Mouse (Mus musculus): ENCODE results near the gene Rce1. TPM values are rescaled to one million over a fixed set of nuclear protein-coding genes. Genes with fewer than 3 reads are reported as not detected.
A peak's percentile ranks its signal among the peaks of the same experiment; 100 is the strongest.

Rce1 gene
- total and polyA plus RNA-seq, 2 experiments from 2014 or later = 48.9 to 77.1 TPM

DNA sequence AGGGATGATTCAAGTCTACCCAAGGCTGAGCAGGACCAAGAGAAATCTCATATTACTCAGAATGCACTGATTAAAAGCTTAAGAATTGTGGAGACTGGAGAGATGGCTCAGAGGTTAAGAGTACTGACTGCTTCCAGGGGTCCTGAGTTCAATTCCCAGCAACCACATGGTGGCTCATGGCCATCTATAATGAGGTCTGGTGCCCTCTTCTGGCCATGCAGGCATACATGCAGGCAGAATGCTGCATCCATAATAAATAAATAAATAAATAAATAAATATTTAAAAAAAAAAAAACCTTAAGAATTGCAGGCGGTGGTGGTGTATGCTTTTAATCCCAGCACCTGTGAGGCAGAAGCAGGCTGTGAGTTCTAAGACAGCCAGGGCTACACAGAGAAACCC is 52.2 kb downstream of the Rce1 start:
- no peak for ATAC-seq

More for the DNA sequence above, 52.2 kb downstream of the Rce1 start:
- H3K9ac ChIP-seq (replicated peaks; ENCODE audit: low read length) = no peak overlapping the region
- H3K4me2 ChIP-seq (ENCODE audit: low read depth, low read length) = no peak overlapping the region
- no peak overlapping the region for H3K4me3 ChIP-seq (ENCODE audit: low read length)
- H3K4me1 ChIP-seq (ENCODE audit: insufficient read depth, low read length) = no peaks in the 10 kb centered on the region
- H3K27me3 ChIP-seq (ENCODE audit: insufficient read depth, low read length) = no peaks in the 10 kb centered on the region
- H3K9me3 ChIP-seq (ENCODE audit: low read length) = no peaks in the 10 kb centered on the region
- no peak for DNase-seq (ENCODE audit: low spot score)
- no peaks in the 10 kb centered on the region for H3K36me3 ChIP-seq (ENCODE audit: insufficient read depth, low read length)
- no peak overlapping the region for H3K27ac ChIP-seq
- 87% methylated on average over 1 of the region's 1 CpGs for WGBS
- TF ChIP-seq CTCF (IDR thresholded peaks at IDR 0.05; ENCODE audit: low read depth) = peak; percentile 33

Small RNA genes lying within 50 kb of the gene (microRNA-seq; reads per million reads assigned to microRNA genes)
- gene Mir6986 = 1.2 to 1.4 reads per million in 2 experiments

Other genes starting within 250 kb of the Rce1 start
- 67.5 and 73.7 TPM in 2 replicates for gene Kdm2a, start 227.4 kb downstream of the Rce1 start, total RNA-seq (2014; rRNA removed)
- 18.0 and 19.8 TPM in 2 replicates for gene Kdm2a, start 227.4 kb downstream of the Rce1 start, polyA plus RNA-seq (2015; fragmentation: Nextera tagmentation; extraction: Ambion mirVana)
- gene Rhod, start 186.2 kb downstream of the Rce1 start, total RNA-seq (2014; rRNA removed) = 3.5 and 7.2 TPM in 2 replicates
- 5.2 and 5.7 TPM in 2 replicates for gene Rhod, start 186.2 kb downstream of the Rce1 start, polyA plus RNA-seq (2015; fragmentation: Nextera tagmentation; extraction: Ambion mirVana)
- 46.2 and 54.5 TPM in 2 replicates for gene Syt12, start 148.2 kb downstream of the Rce1 start, total RNA-seq (2014; rRNA removed)
- 9.0 and 9.9 TPM in 2 replicates for gene Syt12, start 148.2 kb downstream of the Rce1 start, polyA plus RNA-seq (2015; fragmentation: Nextera tagmentation; extraction: Ambion mirVana)
- not detected in 2 replicates for gene 2010003K11Rik, start 127.1 kb downstream of the Rce1 start, total RNA-seq (2014; rRNA removed)
- 0.13 TPM in 1 of 2 replicates, not detected in the other for gene 2010003K11Rik, start 127.1 kb downstream of the Rce1 start, polyA plus RNA-seq (2015; fragmentation: Nextera tagmentation; extraction: Ambion mirVana)
- gene Pcx, start 115.2 kb downstream of the Rce1 start, total RNA-seq (2014; rRNA removed) = 82.6 and 84.0 TPM in 2 replicates
- 50.5 and 53.6 TPM in 2 replicates for gene Pcx, start 115.2 kb downstream of the Rce1 start, polyA plus RNA-seq (2015; fragmentation: Nextera tagmentation; extraction: Ambion mirVana)
- gene Lrfn4, start 10.0 kb downstream of the Rce1 start, total RNA-seq (2014; rRNA removed) = 172 and 178 TPM in 2 replicates
- gene Lrfn4, start 10.0 kb downstream of the Rce1 start, polyA plus RNA-seq (2015; fragmentation: Nextera tagmentation; extraction: Ambion mirVana) = 14.1 and 15.6 TPM in 2 replicates
- gene Gm960, start 73.0 kb upstream of the Rce1 start, total RNA-seq (2014; rRNA removed) = 1.3 and 4.2 TPM in 2 replicates
- gene Gm960, start 73.0 kb upstream of the Rce1 start, polyA plus RNA-seq (2015; fragmentation: Nextera tagmentation; extraction: Ambion mirVana) = 5.2 and 5.5 TPM in 2 replicates
- 143 and 164 TPM in 2 replicates for gene Sptbn2, start 85.5 kb upstream of the Rce1 start, total RNA-seq (2014; rRNA removed)
- 17.9 TPM in 2 replicates for gene Sptbn2, start 85.5 kb upstream of the Rce1 start, polyA plus RNA-seq (2015; fragmentation: Nextera tagmentation; extraction: Ambion mirVana)
- 59.2 and 69.4 TPM in 2 replicates for gene Rbm4b, start 130.9 kb upstream of the Rce1 start, total RNA-seq (2014; rRNA removed)
- gene Rbm4b, start 130.9 kb upstream of the Rce1 start, polyA plus RNA-seq (2015; fragmentation: Nextera tagmentation; extraction: Ambion mirVana) = 81.8 and 84.8 TPM in 2 replicates
- gene Rbm4, start 168.3 kb upstream of the Rce1 start, total RNA-seq (2014; rRNA removed) = 85.3 and 85.6 TPM in 2 replicates
- gene Rbm4, start 168.3 kb upstream of the Rce1 start, polyA plus RNA-seq (2015; fragmentation: Nextera tagmentation; extraction: Ambion mirVana) = 39.7 and 40.9 TPM in 2 replicates
- 6.9 and 9.8 TPM in 2 replicates for gene Gm21992, start 186.0 kb upstream of the Rce1 start, total RNA-seq (2014; rRNA removed)
- 11.9 and 19.8 TPM in 2 replicates for gene Gm21992, start 186.0 kb upstream of the Rce1 start, polyA plus RNA-seq (2015; fragmentation: Nextera tagmentation; extraction: Ambion mirVana)
- gene Rbm14, start 186.0 kb upstream of the Rce1 start, total RNA-seq (2014; rRNA removed) = 40.1 and 45.6 TPM in 2 replicates
- 37.5 TPM in 2 replicates for gene Rbm14, start 186.0 kb upstream of the Rce1 start, polyA plus RNA-seq (2015; fragmentation: Nextera tagmentation; extraction: Ambion mirVana)
- 21.2 and 32.0 TPM in 2 replicates for gene Ccs, start 213.7 kb upstream of the Rce1 start, total RNA-seq (2014; rRNA removed)
- 48.4 and 51.1 TPM in 2 replicates for gene Ccs, start 213.7 kb upstream of the Rce1 start, polyA plus RNA-seq (2015; fragmentation: Nextera tagmentation; extraction: Ambion mirVana)
- gene Ccdc87, start 213.7 kb upstream of the Rce1 start, total RNA-seq (2014; rRNA removed) = 0.72 and 0.89 TPM in 2 replicates
- gene Ccdc87, start 213.7 kb upstream of the Rce1 start, polyA plus RNA-seq (2015; fragmentation: Nextera tagmentation; extraction: Ambion mirVana) = 0.71 and 0.83 TPM in 2 replicates
- 80.2 and 147 TPM in 2 replicates for gene Ctsf, start 229.5 kb upstream of the Rce1 start, total RNA-seq (2014; rRNA removed)
- gene Ctsf, start 229.5 kb upstream of the Rce1 start, polyA plus RNA-seq (2015; fragmentation: Nextera tagmentation; extraction: Ambion mirVana) = 98.2 and 106 TPM in 2 replicates